8 mouse cellular contexts compared by ENCODE assay signal in the genomic region with DNA sequence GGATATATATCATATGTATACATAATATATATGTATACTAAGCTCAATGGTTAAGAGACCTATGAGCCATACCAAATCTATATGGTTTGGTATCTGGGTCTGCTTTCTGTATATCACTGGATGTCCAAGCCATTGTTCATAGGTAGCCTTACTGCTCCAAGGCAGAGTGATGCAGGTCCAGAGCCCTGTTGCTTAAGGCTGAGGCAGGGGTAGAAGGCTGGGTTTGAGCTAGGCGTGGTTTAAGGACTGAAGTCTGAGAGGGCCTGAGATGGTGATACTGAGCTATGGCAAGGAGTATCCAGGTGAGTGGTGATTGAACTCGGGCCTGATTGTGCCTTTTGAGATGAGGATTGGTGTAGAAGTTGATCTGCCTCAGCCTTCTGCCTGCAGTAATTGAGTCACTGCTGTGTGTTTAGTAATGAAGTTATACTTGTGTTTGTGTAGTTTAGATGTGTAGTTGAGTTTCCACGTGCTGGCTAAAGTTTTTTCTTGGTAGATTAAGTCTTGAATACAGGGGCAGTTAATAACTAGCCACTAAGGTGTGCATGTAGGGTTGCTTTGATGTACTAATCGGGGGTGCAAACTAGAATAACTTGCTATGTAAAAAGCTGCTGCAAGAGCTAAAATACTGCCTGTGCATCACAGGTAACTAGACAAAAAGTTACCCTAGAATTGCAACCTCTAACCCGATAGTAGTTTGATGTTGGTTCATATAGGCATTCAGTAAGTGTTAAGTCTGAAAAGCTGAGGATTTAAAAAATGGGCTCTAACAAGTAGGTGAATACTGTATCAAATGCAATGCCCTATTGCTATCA. TPM values are rescaled to one million over a fixed set of nuclear protein-coding genes. Genes with fewer than 3 reads are reported as not detected.
DNase-seq lines count a peak whose midpoint lies in the region; ATAC-seq and TF ChIP-seq lines count a peak whose summit lies in the region.
"Had no signal": no experiment of that assay in that cellular context is flagged by ENCODE, and none has a peak within 500 bp of the region (broad histone marks: within the 10 kb centered on the region; RNA-seq: fewer than 3 reads in every experiment).

No protein-coding gene starts in this region.

- H3K9me3 ChIP-seq in lung, embryonic 14.5 days (ENCODE audit: low read depth, low read length) = no peaks in the 10 kb centered on the region
- H3K9me3 ChIP-seq in embryonic facial prominence, embryonic 12.5 days = no peaks in the 10 kb centered on the region
- no peaks in the 10 kb centered on the region for H3K9me3 ChIP-seq in intestine, postnatal 0 days (ENCODE audit: control insufficient read depth)
- no peaks in the 10 kb centered on the region for H3K9me3 ChIP-seq in neural tube, embryonic 14.5 days (ENCODE audit: control insufficient read depth, low read length)

- no peak for ATAC-seq in lung, embryonic 14.5 days (ENCODE audit: insufficient read depth)
- no peak for ATAC-seq in embryonic facial prominence, embryonic 12.5 days (ENCODE audit: insufficient number of reproducible peaks, insufficient read depth, low FRiP score, low TSS enrichment)
- ATAC-seq in intestine, postnatal 0 days = no peak
- ATAC-seq in neural tube, embryonic 14.5 days (ENCODE audit: low read depth) = no peak

- H3K4me1 ChIP-seq in lung, embryonic 14.5 days (ENCODE audit: insufficient read depth) = peaks cover 8% of the 10 kb centered on the region; the same call in 1 of the 2 replicates
- peaks cover 6% of the 10 kb centered on the region; the same call in 1 of the 2 replicates for H3K4me1 ChIP-seq in lung, adult 2 months (ENCODE audit: control insufficient read depth, insufficient read depth, low read length)
- peaks cover 25% of the 10 kb centered on the region for H3K4me1 ChIP-seq in embryonic facial prominence, embryonic 12.5 days
- H3K4me1 ChIP-seq in intestine, postnatal 0 days (replicated peaks; ENCODE audit: control insufficient read depth, insufficient read depth, low read length) = peaks cover 6% of the 10 kb centered on the region; the same call in 1 of the 2 replicates
- peaks cover 19% of the 10 kb centered on the region for H3K4me1 ChIP-seq in neural tube, embryonic 14.5 days (ENCODE audit: control insufficient read depth, insufficient read depth, low read length)

- 37% methylated on average over 5 of the region's 5 CpGs for WGBS in lung, embryonic 14.5 days
- 57% methylated on average over 5 of the region's 5 CpGs for WGBS in lung, adult 2 months
- WGBS in embryonic facial prominence, embryonic 12.5 days = 46% methylated on average over 5 of the region's 5 CpGs
- WGBS in intestine, postnatal 0 days = 37% methylated on average over 5 of the region's 5 CpGs
- WGBS in neural tube, embryonic 14.5 days = 49% methylated on average over 5 of the region's 5 CpGs

- no peaks in the 10 kb centered on the region for H3K27me3 ChIP-seq in lung, embryonic 14.5 days (ENCODE audit: insufficient read depth, low read length)
- H3K27me3 ChIP-seq in embryonic facial prominence, embryonic 12.5 days = no peaks in the 10 kb centered on the region
- H3K27me3 ChIP-seq in intestine, postnatal 0 days (replicated peaks; ENCODE audit: control insufficient read depth, insufficient read depth, low read length) = no peaks in the 10 kb centered on the region
- H3K27me3 ChIP-seq in neural tube, embryonic 14.5 days (ENCODE audit: control insufficient read depth, insufficient read depth, low read length) = no peaks in the 10 kb centered on the region; the same call in 1 of the 2 replicates

- peaks cover 47% of the 10 kb centered on the region for H3K36me3 ChIP-seq in lung, embryonic 14.5 days (ENCODE audit: insufficient read depth)
- H3K36me3 ChIP-seq in embryonic facial prominence, embryonic 12.5 days = peaks cover 38% of the 10 kb centered on the region
- H3K36me3 ChIP-seq in intestine, postnatal 0 days (ENCODE audit: control insufficient read depth, insufficient read depth) = peaks cover 30% of the 10 kb centered on the region
- H3K36me3 ChIP-seq in neural tube, embryonic 14.5 days (ENCODE audit: control insufficient read depth, insufficient read depth, low read length) = peaks cover 29% of the 10 kb centered on the region

- H3K4me2 ChIP-seq in lung, embryonic 14.5 days = peak overlapping the region; percentile 80
- H3K4me2 ChIP-seq in embryonic facial prominence, embryonic 12.5 days (replicated peaks) = peak overlapping the region; percentile 81
- H3K4me2 ChIP-seq in intestine, postnatal 0 days (replicated peaks; ENCODE audit: low read depth) = peak overlapping the region; percentile 95; the same call in 1 of the 2 replicates
- H3K4me2 ChIP-seq in neural tube, embryonic 14.5 days (ENCODE audit: low read depth, low read length) = peak overlapping the region; percentile 93; the same call in 1 of the 2 replicates

- DNase-seq in lung, embryonic 14.5 days = peak; percentile 20
- DNase-seq in lung, adult 2 months = no peak
- DNase-seq in spleen, postnatal 14 days (ENCODE audit: low spot score in 2 of 2) = no peak
- no peak for DNase-seq in retina, postnatal 1 day
- DNase-seq: kidney, postnatal 14 days had no signal

- H3K27ac ChIP-seq in lung, embryonic 14.5 days (ENCODE audit: low read depth) = no peak overlapping the region
- H3K27ac ChIP-seq in embryonic facial prominence, embryonic 12.5 days = peak overlapping the region; percentile 78; the same call in 1 of the 2 replicates
- no peak overlapping the region for H3K27ac ChIP-seq in intestine, postnatal 0 days (ENCODE audit: low read depth, low read length)
- H3K27ac ChIP-seq in neural tube, embryonic 14.5 days (ENCODE audit: low read depth, low read length) = no peak overlapping the region

- H3K9ac ChIP-seq in lung, embryonic 14.5 days = no peak overlapping the region
- peak overlapping the region; percentile 91; the same call in 1 of the 2 replicates for H3K9ac ChIP-seq in embryonic facial prominence, embryonic 12.5 days
- H3K9ac ChIP-seq in intestine, postnatal 0 days (ENCODE audit: low read depth, low read length) = no peak overlapping the region
- H3K9ac ChIP-seq in neural tube, embryonic 14.5 days (replicated peaks; ENCODE audit: low read depth, low read length) = peak overlapping the region; percentile 88; the same call in 1 of the 2 replicates

- 0 out of 2 replicates have a peak overlapping the region, but pooled peaks have one; percentile 0 for H3K4me3 ChIP-seq in lung, embryonic 14.5 days (ENCODE audit: low read depth, low read length)
- H3K4me3 ChIP-seq in lung, adult 2 months (replicated peaks; ENCODE audit: extremely low read depth, low read depth, low read length) = no peak overlapping the region
- H3K4me3 ChIP-seq in embryonic facial prominence, embryonic 12.5 days = peak overlapping the region; percentile 87; the same call in 1 of the 2 replicates
- H3K4me3 ChIP-seq in intestine, postnatal 0 days (ENCODE audit: low read depth, low read length) = no peak overlapping the region
- peak overlapping the region; percentile 89 for H3K4me3 ChIP-seq in neural tube, embryonic 14.5 days (ENCODE audit: low read depth, low read length)

- TF ChIP-seq CTCF in lung, embryonic 14.5 days (IDR thresholded peaks at IDR 0.05; ENCODE audit: low read depth) = no peak
- no peak for TF ChIP-seq CTCF in lung, adult 2 months (IDR thresholded peaks at IDR 0.05; ENCODE audit: insufficient read depth, low read length)
- no peak for TF ChIP-seq CTCF in intestine, postnatal 0 days (IDR thresholded peaks at IDR 0.05; ENCODE audit: low read depth)

- no peak for TF ChIP-seq POLR2A in lung, adult 2 months (IDR thresholded peaks at IDR 0.05; ENCODE audit: borderline replicate concordance, extremely low read depth, low read depth, low read length)

RNA-seq across cellular contexts. Expression of gene Gcn1l1, which starts 1.1 kb away (rescaled TPM):
- 52.9 and 58.8 TPM in 2 replicates for polyA plus RNA-seq in lung, embryonic 14.5 days (2014; fragmentation: Nextera tagmentation; extraction: Ambion mirVana)
- 36.8 and 52.8 TPM in 2 replicates for polyA plus RNA-seq in lung, adult 2 months (2012; rRNA removed)
- 56.1 and 57.9 TPM in 2 replicates for polyA plus RNA-seq in embryonic facial prominence, embryonic 12.5 days (2016; fragmentation: Nextera tagmentation; extraction: Ambion mirVana)
- 9.3 and 9.6 TPM in 2 replicates for polyA plus RNA-seq in intestine, postnatal 0 days (2015; fragmentation: Nextera tagmentation; extraction: Ambion mirVana)
- 41.9 and 45.2 TPM in 2 replicates for polyA plus RNA-seq in neural tube, embryonic 14.5 days (2014; fragmentation: Nextera tagmentation; extraction: Ambion mirVana)

RNA-seq across cellular contexts. Expression of gene Rplp0, which starts 4.7 kb away (rescaled TPM):
- polyA plus RNA-seq in lung, embryonic 14.5 days (2014; fragmentation: Nextera tagmentation; extraction: Ambion mirVana) = 1,859 and 1,954 TPM in 2 replicates
- polyA plus RNA-seq in lung, adult 2 months (2012; rRNA removed) = 1,185 and 1,411 TPM in 2 replicates
- 1,232 and 1,233 TPM in 2 replicates for polyA plus RNA-seq in embryonic facial prominence, embryonic 12.5 days (2016; fragmentation: Nextera tagmentation; extraction: Ambion mirVana)
- 832 and 868 TPM in 2 replicates for polyA plus RNA-seq in intestine, postnatal 0 days (2015; fragmentation: Nextera tagmentation; extraction: Ambion mirVana)
- 903 and 934 TPM in 2 replicates for polyA plus RNA-seq in neural tube, embryonic 14.5 days (2014; fragmentation: Nextera tagmentation; extraction: Ambion mirVana)

RNA-seq across cellular contexts. Expression of gene Pxn, which starts 57.5 kb away (rescaled TPM):
- polyA plus RNA-seq in lung, embryonic 14.5 days (2014; fragmentation: Nextera tagmentation; extraction: Ambion mirVana) = 22.3 and 25.2 TPM in 2 replicates
- polyA plus RNA-seq in lung, adult 2 months (2012; rRNA removed) = 214 and 226 TPM in 2 replicates
- polyA plus RNA-seq in embryonic facial prominence, embryonic 12.5 days (2016; fragmentation: Nextera tagmentation; extraction: Ambion mirVana) = 46.8 and 47.1 TPM in 2 replicates
- 65.1 and 71.1 TPM in 2 replicates for polyA plus RNA-seq in intestine, postnatal 0 days (2015; fragmentation: Nextera tagmentation; extraction: Ambion mirVana)
- 8.5 and 11.1 TPM in 2 replicates for polyA plus RNA-seq in neural tube, embryonic 14.5 days (2014; fragmentation: Nextera tagmentation; extraction: Ambion mirVana)

Comparison
In these comparisons a context has a peak if more than half of its experiments do, and no peak if none do; other contexts are left out.
1. H3K4me3 ChIP-seq: peak in lung, embryonic 14.5 days (single experiment), embryonic facial prominence, embryonic 12.5 days (single experiment) and neural tube, embryonic 14.5 days (single experiment); none in lung, adult 2 months (single experiment) and intestine, postnatal 0 days (single experiment).
2. H3K9ac ChIP-seq: peak in embryonic facial prominence, embryonic 12.5 days (single experiment) and neural tube, embryonic 14.5 days (single experiment); none in lung, embryonic 14.5 days (single experiment) and intestine, postnatal 0 days (single experiment).
3. Peak in every context shown above with its lines, with median percentiles within 50 percentile points of each other: H3K4me2 ChIP-seq.